Mouse (Mus musculus) c-Kit-positive CD71-positive TER-119-negative erythroid progenitor cells, embryonic 14.5 days (primary cell): Measurements from ENCODE around the gene Kcnc1.

Experiments
- DNase-seq: peaks from one replicate; pipeline ENCODE4 v3.0.0-alpha.2; 2013; ENCODE audit warnings: low read depth

Kcnc1 gene

GRCm38 (mm10) chr7:46473141-46473540, 76.8 kb downstream of the Kcnc1 start:
- no peak for DNase-seq

GRCm38 (mm10) chr7:46475464-46475863, 79.2 kb downstream of the Kcnc1 start:
- DNase-seq = no peak

GRCm38 (mm10) chr7:46477456-46477855, 81.2 kb downstream of the Kcnc1 start:
- no peak for DNase-seq

- no peak for DNase-seq
Measured at GRCm38 (mm10) chr7:46479793-46480192, 83.5 kb downstream of the Kcnc1 start.

GRCm38 (mm10) chr7:46482099-46482531, 85.8 kb downstream of the Kcnc1 start:
- no peak for DNase-seq

- DNase-seq = no peak
Measured at GRCm38 (mm10) chr7:46483050-46483449, 86.8 kb downstream of the Kcnc1 start.

GRCm38 (mm10) chr7:46484223-46484622, 87.9 kb downstream of the Kcnc1 start:
- no peak for DNase-seq

GRCm38 (mm10) chr7:46486761-46487160, 90.5 kb downstream of the Kcnc1 start:
- DNase-seq = no peak

GRCm38 (mm10) chr7:46487354-46487753, 91.1 kb downstream of the Kcnc1 start:
- DNase-seq = no peak
